Mouse (Mus musculus): ENCODE measurements around the gene Cd79a. TPM values are rescaled to one million over a fixed set of nuclear protein-coding genes. Genes with fewer than 3 reads are reported as not detected.
A peak's percentile ranks its signal among the peaks of the same experiment; 100 is the strongest.

The Cd79a gene
- polyA plus RNA-seq, 2 experiments: 0.37 to 0.84 TPM

- Histone ChIP-seq H3K4me3 (replicated peaks; ENCODE audit: low read length) (peak overlapping the region; percentile 100), H3K9me3 (ENCODE audit: control insufficient read depth, low read length) (no peaks in the 10 kb centered on the region), H3K27me3 (ENCODE audit: control insufficient read depth, insufficient read depth, low read length) (no peaks in the 10 kb centered on the region), H3K27ac (replicated peaks; ENCODE audit: low read depth, low read length) (no peak overlapping the region; the same call in 1 of the 2 replicates), H3K9ac (ENCODE audit: low read depth, low read length, severe bottlenecking) (peak overlapping the region; percentile 100), H3K4me2 (replicated peaks; ENCODE audit: low read depth, low read length, severe bottlenecking) (peak overlapping the region; percentile 65), H3K4me1 (ENCODE audit: control insufficient read depth, insufficient read depth, low read length) (peaks cover 16% of the 10 kb centered on the region), H3K36me3 (ENCODE audit: control insufficient read depth, insufficient read depth, low read length) (peaks cover 58% of the 10 kb centered on the region)
- WGBS: 73% methylated on average over 4 of the region's 4 CpGs
- ATAC-seq (ENCODE audit: low FRiP score, low read depth) (no peak), DNase-seq (ENCODE audit: low spot score) (no peak)
- TF ChIP-seq POLR2A (IDR thresholded peaks at IDR 0.05; ENCODE audit: borderline replicate concordance, extremely low read depth, insufficient read depth, insufficient read length): no peak
Observed at GRCm38 (mm10) chr7:24886308-24886633, 10.9 kb upstream of the Cd79a start.

- Histone ChIP-seq H3K27me3 (ENCODE audit: control insufficient read depth, insufficient read depth, low read length) (no peaks in the 10 kb centered on the region), H3K36me3 (ENCODE audit: control insufficient read depth, insufficient read depth, low read length) (peaks cover 59% of the 10 kb centered on the region), H3K4me1 (ENCODE audit: control insufficient read depth, insufficient read depth, low read length) (peaks cover 16% of the 10 kb centered on the region), H3K9me3 (ENCODE audit: control insufficient read depth, low read length) (no peaks in the 10 kb centered on the region), H3K27ac (replicated peaks; ENCODE audit: low read depth, low read length) (no peak overlapping the region), H3K9ac (ENCODE audit: low read depth, low read length, severe bottlenecking) (0 out of 2 replicates have a peak overlapping the region, but pooled peaks have one; percentile 100), H3K4me2 (replicated peaks; ENCODE audit: low read depth, low read length, severe bottlenecking) (0 out of 2 replicates have a peak overlapping the region, but pooled peaks have one; percentile 65), H3K4me3 (replicated peaks; ENCODE audit: low read length) (peak overlapping the region; percentile 100; the same call in 1 of the 2 replicates)
- 51% methylated on average over 4 of the region's 4 CpGs for WGBS
- no peak for DNase-seq (ENCODE audit: low spot score)
- no peak for TF ChIP-seq POLR2A (IDR thresholded peaks at IDR 0.05; ENCODE audit: borderline replicate concordance, extremely low read depth, insufficient read depth, insufficient read length)
- no peak for ATAC-seq (ENCODE audit: low FRiP score, low read depth)
Observed at GRCm38 (mm10) chr7:24887096-24887495, 10.1 kb upstream of the Cd79a start.

- no peak for TF ChIP-seq POLR2A (IDR thresholded peaks at IDR 0.05; ENCODE audit: borderline replicate concordance, extremely low read depth, insufficient read depth, insufficient read length)
- Histone ChIP-seq H3K4me1 (ENCODE audit: control insufficient read depth, insufficient read depth, low read length) (peaks cover 16% of the 10 kb centered on the region), H3K36me3 (ENCODE audit: control insufficient read depth, insufficient read depth, low read length) (peaks cover 59% of the 10 kb centered on the region), H3K4me3 (replicated peaks; ENCODE audit: low read length) (no peak overlapping the region), H3K9ac (ENCODE audit: low read depth, low read length, severe bottlenecking) (no peak overlapping the region), H3K9me3 (ENCODE audit: control insufficient read depth, low read length) (no peaks in the 10 kb centered on the region), H3K27ac (replicated peaks; ENCODE audit: low read depth, low read length) (no peak overlapping the region), H3K4me2 (replicated peaks; ENCODE audit: low read depth, low read length, severe bottlenecking) (no peak overlapping the region), H3K27me3 (ENCODE audit: control insufficient read depth, insufficient read depth, low read length) (no peaks in the 10 kb centered on the region)
- DNase-seq (ENCODE audit: low spot score): no peak
- no peak for ATAC-seq (ENCODE audit: low FRiP score, low read depth)
- 78% methylated on average over 6 of the region's 6 CpGs for WGBS
Observed at GRCm38 (mm10) chr7:24889431-24890220, 7.6 kb upstream of the Cd79a start.

GRCm38 (mm10) chr7:24890281-24891216, 6.6 kb upstream of the Cd79a start:
- no peaks in the 10 kb centered on the region for H3K9me3 ChIP-seq (ENCODE audit: control insufficient read depth, low read length)
- no peak for TF ChIP-seq POLR2A (IDR thresholded peaks at IDR 0.05; ENCODE audit: borderline replicate concordance, extremely low read depth, insufficient read depth, insufficient read length)
- no peak overlapping the region for H3K27ac ChIP-seq (replicated peaks; ENCODE audit: low read depth, low read length)
- ATAC-seq (ENCODE audit: low FRiP score, low read depth) (peak; percentile 58), DNase-seq (ENCODE audit: low spot score) (peak; percentile 87)
- 30% methylated on average over 10 of the region's 10 CpGs for WGBS
- 0 out of 2 replicates have a peak overlapping the region, but pooled peaks have one; percentile 7 for H3K9ac ChIP-seq (ENCODE audit: low read depth, low read length, severe bottlenecking)
- H3K27me3 ChIP-seq (ENCODE audit: control insufficient read depth, insufficient read depth, low read length): no peaks in the 10 kb centered on the region
- peaks cover 57% of the 10 kb centered on the region for H3K36me3 ChIP-seq (ENCODE audit: control insufficient read depth, insufficient read depth, low read length)
- no peak overlapping the region for H3K4me3 ChIP-seq (replicated peaks; ENCODE audit: low read length)
- peaks cover 14% of the 10 kb centered on the region for H3K4me1 ChIP-seq (ENCODE audit: control insufficient read depth, insufficient read depth, low read length)
- no peak overlapping the region for H3K4me2 ChIP-seq (replicated peaks; ENCODE audit: low read depth, low read length, severe bottlenecking)

Data from limb, embryonic 14.5 days (tissue).